Mouse (Mus musculus) mouse trophoblast stem cell (cell line): ENCODE data around the gene Cfap206.

Experiments used
- in situ Hi-C, 2 experiments: fragments of 300-500 bp; cut with MseI, MboI; formaldehyde crosslinking; loops; 2 replicates in 1 of 2; 3 replicates in 1 of 2; pipeline ENCODE4 v1.15.1; 2025

Gene Cfap206

DNA sequence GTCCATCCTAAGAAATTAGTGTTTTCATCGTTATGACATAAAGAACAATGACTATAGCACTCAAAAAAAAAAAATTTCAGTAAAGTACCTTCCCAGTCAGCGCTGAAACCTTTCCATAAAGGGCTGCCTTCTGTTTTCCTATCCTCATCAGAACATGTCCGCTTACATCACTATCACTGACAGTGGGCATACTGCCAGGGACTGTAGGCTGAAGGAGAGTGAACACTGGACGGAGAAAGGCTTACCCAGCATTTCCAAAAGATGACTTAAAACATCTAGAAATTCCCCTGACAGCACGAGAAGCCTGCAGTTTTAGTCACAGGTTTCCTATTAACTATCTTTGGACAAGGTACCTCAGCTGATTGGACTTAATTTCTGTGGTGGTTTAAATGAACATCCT is 56.3 kb downstream of the Cfap206 start:
- in situ Hi-C loops, result no loop called here

DNA sequence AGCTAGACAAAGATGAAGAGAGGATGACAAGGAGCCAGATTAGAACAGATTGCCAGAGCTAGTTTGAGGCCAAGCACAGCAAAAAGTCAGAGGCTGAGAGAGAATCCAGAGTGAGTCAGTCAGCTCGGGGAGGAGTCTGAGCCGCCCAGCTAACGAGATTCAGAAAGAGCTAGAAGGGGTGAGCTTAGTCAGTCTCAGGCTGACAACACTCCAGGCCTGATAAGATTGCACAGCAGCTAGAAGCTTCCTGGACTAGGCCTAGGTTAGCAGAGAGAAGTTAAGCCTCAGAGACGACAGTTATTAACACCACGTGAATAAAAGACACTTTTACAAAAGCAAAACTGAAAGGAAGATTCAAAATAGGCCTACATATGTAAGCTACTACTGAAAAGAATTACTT is 62.1 kb downstream of the Cfap206 start:
- in situ Hi-C loops, result no loop called here

DNA sequence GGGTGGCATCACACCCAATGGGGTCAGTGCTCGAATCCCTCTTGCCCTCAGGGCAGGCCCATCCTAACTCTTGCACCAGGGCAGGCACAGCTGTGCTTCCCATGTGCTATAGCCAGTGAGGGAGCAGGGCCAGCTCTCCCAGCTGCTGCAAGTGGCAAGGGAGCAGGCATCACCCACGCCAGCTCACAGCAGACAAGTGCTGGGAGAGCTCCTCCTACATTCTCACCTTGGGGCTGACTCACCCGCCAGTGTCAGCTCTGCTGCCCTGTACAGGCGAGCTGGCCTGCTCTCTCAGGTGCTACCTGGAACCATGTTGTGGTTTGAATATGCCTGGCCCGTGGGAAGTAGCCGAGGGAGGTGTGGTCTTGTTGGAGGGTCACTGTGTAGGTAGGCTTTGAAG is 68.1 kb downstream of the Cfap206 start:
- in situ Hi-C loops, result no loop called here

DNA sequence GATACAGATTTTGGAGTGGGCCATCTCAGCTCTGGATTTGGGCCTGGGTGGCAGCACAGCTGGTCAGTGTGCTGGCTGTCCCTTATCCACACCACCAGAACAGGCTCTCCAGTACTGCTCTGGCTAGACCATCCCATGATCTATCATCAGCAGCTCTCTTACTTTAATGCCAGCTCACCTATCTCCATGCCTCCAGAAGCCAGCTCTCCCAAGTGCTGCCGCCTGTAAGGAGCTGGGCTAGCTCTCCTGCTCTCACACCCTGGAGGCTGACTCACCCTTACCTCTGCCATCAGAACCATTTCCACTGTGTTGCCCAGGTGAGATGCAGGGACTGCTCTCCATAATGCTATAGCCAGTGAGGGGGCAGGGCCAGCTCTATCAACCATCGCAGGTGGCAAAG is 68.5 kb downstream of the Cfap206 start:
- in situ Hi-C loops, result no loop called here

DNA sequence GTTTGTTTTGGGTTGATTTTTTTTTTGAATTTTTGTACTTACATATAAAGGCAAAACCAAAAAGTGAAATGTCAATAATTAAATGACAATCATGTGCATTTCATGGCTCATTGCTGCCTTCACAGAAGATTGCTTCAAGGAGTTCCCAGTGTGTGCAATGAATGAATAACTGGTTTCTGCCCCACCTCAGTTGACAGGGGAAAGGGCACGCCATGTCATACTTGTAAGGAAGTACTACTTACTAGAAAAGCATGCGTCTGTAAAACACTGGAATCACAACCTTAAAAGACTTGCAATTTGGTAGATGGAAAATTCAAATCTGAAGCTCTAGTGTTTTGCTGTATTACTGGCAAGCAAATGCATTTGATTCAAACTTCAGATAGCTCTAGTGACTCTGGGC is 71.0 kb downstream of the Cfap206 start:
- in situ Hi-C loops, result no loop called here

DNA sequence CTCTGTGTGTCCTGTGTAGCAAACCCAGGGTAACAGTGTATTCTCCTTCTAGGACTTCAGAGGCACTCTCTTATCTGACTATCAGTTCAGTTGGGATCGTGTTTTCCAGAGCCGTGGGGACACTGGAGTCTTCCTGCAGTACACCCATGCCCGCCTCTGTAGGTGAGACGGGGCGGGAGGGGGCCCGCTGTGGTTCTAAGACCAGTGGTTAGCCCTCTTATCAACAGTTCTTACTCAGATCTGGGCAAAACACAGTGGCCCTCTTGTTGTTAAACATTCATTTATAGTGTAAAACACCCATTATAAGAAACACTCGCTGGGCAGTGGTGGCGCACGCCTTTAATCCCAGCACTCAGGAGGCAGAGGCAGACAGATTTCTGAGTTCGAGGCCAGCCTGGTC is 73.9 kb downstream of the Cfap206 start:
- in situ Hi-C loops, result no loop called here

DNA sequence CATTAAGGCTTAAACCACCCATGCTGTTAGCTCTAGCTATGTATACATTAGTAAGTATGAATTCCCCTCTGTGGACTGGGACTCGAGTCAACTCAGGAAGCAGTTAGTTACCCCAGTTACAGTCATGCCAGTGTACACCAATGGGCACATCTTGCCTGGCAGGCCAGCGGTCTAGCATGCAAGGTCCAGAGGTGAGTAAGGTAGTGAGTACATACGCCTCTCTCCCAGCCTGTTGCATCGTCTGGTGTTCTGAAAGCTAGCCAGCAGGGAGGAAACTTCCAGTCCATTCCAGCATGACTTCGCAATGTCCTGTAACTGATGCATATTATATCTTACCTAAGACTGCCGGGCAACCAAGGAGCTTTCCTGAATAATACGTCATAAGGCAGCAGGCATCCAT is 76.8 kb downstream of the Cfap206 start:
- in situ Hi-C loops, result no loop called here

DNA sequence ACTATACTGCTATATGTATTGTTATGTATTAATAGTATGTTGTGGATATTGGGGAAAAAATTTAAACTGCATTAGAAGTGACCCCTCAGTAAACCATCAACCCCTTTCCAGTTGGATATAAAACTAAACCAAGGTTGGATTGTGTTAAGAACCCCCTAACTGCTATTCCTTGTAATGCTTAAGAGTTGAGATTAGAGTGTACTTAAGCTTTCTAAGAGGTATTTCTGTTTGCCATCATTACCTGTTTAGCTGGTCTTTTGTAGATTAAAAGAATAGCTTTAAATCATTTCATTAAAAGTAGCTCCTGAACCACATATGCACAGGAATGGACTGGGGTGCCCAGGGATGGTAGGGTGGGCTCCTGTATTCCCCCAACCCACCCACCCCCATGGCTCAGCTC is 85.2 kb downstream of the Cfap206 start:
- in situ Hi-C loops, result no loop called here

DNA sequence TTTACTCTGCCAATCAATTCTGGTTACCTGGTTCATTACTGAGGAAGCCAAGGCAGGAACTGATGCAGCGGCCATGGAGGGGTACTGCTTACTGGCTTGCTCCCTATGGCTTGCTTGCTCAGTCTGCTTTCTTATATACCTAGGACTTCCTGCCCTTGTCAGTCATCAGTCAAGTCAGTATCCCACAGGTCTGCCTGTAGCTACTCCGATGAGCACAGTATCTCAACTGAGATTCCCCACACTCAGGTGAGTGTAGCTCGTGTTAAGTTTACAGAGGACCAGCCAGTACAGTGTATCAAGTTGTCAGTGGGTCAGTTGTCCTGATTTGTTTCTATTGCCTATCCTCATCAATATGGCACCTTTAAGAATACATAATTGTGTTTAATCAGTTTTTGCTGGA is 89.3 kb downstream of the Cfap206 start:
- in situ Hi-C loops, result no loop called here

DNA sequence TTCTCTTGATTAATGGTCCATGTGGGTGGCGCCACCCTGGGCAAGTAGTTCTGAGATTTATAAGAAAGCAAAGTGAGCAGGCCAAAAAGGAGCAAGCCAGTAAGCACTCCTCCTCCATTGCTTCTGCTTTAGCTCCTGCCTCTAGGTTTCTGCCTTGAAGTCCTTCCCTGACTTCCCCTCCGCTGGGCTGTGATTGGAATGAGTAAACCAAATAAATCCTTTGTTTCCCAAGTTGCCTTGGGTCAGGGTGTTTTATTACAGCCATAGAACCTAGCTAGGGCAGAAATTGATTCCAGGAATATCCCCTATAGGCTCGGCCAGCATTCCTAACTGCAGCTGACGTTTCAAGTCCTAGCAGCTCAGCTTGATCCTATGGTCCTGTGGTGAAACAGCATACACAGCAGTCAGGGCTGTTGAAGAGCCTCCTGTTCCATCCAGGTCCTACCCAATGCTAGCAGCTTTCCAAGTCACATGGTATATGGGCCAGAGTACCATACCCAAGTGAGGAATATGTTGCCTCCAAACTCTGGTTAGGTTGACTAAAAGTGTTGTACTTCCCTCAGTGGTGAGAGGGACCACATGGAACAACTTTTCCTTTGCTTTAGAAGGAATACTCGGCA is 90.2 kb downstream of the Cfap206 start:
- in situ Hi-C loops, result no loop called here
